Mouse (Mus musculus): Measurements from ENCODE around the gene Ltf. TPM values are rescaled to one million over a fixed set of nuclear protein-coding genes. Genes with fewer than 3 reads are reported as not detected.

Gene Ltf
- polyA plus RNA-seq, 1 experiment from 2014 or later: 0.27 TPM

DNA sequence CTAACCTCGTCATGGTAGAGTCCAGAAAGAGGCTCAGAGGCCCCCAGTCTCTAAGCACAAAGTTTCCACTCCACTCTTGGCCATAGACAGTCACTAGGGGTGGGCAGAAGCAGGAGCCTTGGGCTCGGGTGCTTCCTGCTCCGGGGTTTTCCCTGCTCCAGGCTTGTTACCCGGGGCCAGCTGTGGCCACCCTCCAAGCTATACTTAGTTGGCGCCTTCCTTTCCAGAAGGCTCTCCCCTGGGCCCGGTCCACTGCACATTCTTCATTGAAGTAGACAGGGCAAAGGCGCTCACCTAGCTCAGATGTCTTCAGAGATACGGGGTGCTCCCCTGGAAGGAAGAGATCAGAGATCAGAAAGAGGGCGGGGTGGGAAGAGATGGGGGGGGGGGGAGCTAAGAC, 7.5 kb upstream of the Ltf start:
- WGBS: 85% methylated on average over 9 of the region's 9 CpGs
- H3K9me3 ChIP-seq (ENCODE audit: control insufficient read depth, low read length): no peaks in the 10 kb centered on the region
- H3K36me3 ChIP-seq (ENCODE audit: control insufficient read depth, insufficient read depth, low read length): no peaks in the 10 kb centered on the region
- no peak overlapping the region for H3K27ac ChIP-seq (ENCODE audit: low read depth, low read length)
- no peak for ATAC-seq (ENCODE audit: low FRiP score)
- no peak overlapping the region for H3K4me2 ChIP-seq
- H3K4me3 ChIP-seq (ENCODE audit: low read depth, low read length): no peak overlapping the region
- H3K4me1 ChIP-seq (ENCODE audit: control insufficient read depth, insufficient read depth, low read length): no peaks in the 10 kb centered on the region
- no peak for DNase-seq (ENCODE audit: low spot score, missing footprints)
- H3K9ac ChIP-seq (ENCODE audit: low read length): no peak overlapping the region
- H3K27me3 ChIP-seq (ENCODE audit: control insufficient read depth, insufficient read depth, low read length): no peaks in the 10 kb centered on the region

DNA sequence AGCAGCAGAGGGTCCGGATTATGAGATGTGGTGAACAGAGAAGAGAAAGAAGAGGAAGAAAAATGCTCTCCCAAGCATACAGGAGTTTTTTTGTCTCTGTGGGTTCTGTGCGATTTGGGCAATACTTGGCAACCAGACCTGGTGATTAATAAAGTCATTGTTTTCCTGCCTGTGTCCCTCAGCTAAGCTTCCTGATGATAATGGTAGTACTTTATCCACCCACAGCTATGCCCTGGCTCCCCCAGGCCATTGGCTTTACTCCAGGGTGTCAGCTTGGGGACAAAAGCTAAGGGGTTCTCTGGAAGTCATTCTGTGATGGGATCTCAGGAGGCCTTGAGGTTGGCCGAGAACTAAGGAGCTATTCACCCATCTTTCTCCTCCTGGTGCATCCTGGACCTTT, 7.0 kb upstream of the Ltf start:
- no peak for DNase-seq (ENCODE audit: low spot score, missing footprints)
- no peak overlapping the region for H3K9ac ChIP-seq (ENCODE audit: low read length)
- WGBS: 71% methylated on average over 3 of the region's 3 CpGs
- ATAC-seq (ENCODE audit: low FRiP score): no peak
- H3K27ac ChIP-seq (ENCODE audit: low read depth, low read length): no peak overlapping the region
- H3K27me3 ChIP-seq (ENCODE audit: control insufficient read depth, insufficient read depth, low read length): no peaks in the 10 kb centered on the region
- H3K4me3 ChIP-seq (ENCODE audit: low read depth, low read length): no peak overlapping the region
- no peak overlapping the region for H3K4me2 ChIP-seq
- no peaks in the 10 kb centered on the region for H3K36me3 ChIP-seq (ENCODE audit: control insufficient read depth, insufficient read depth, low read length)
- no peaks in the 10 kb centered on the region for H3K4me1 ChIP-seq (ENCODE audit: control insufficient read depth, insufficient read depth, low read length)
- no peaks in the 10 kb centered on the region for H3K9me3 ChIP-seq (ENCODE audit: control insufficient read depth, low read length)

DNA sequence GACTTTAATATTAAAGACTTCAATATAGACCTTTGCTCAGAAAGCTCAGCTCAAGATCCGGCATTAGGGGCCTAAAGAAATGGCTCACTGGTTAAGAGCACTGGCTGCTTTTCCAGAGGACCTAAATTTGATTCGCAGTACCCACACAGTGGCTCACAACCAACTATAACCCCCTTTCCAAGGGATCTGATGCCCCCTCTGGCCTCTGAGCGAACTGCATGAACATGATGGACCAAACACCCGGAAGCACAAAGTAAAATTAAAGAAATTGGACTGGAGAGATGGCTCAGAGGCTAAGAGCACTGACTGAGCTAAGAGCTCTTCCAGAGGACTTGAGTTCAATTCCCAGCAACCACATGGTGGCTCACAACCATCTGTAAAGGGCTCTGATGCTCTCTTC, 3.4 kb upstream of the Ltf start:
- no peak overlapping the region for H3K4me3 ChIP-seq (ENCODE audit: low read depth, low read length)
- H3K27me3 ChIP-seq (ENCODE audit: control insufficient read depth, insufficient read depth, low read length): no peaks in the 10 kb centered on the region
- H3K27ac ChIP-seq (ENCODE audit: low read depth, low read length): no peak overlapping the region
- ATAC-seq (ENCODE audit: low FRiP score): no peak
- DNase-seq (ENCODE audit: low spot score, missing footprints): no peak
- H3K4me2 ChIP-seq: no peak overlapping the region
- 78% methylated on average over 4 of the region's 4 CpGs for WGBS
- H3K9me3 ChIP-seq (ENCODE audit: control insufficient read depth, low read length): no peaks in the 10 kb centered on the region
- H3K9ac ChIP-seq (ENCODE audit: low read length): no peak overlapping the region
- no peaks in the 10 kb centered on the region for H3K4me1 ChIP-seq (ENCODE audit: control insufficient read depth, insufficient read depth, low read length)
- no peaks in the 10 kb centered on the region for H3K36me3 ChIP-seq (ENCODE audit: control insufficient read depth, insufficient read depth, low read length)

DNA sequence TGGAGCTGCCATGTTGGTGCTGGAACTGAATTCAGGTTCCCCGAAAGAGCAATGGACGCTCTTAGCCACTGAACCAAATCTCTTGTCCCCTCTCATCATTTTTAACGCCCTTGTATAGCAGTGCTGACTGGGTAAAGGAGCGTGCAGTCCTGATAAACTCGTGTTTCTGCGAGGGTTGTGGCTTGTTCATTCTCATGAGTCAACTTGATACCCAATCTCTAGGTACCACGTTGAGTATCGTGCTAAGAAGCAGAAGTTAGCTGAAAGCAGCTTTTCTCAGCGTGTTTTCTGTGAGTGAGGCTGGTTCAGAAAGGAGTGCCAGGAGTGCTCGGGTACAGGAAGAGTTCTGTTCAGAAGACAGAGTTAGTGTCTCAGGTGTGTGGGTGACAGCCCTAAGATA, 7.7 kb downstream of the Ltf start:
- H3K4me3 ChIP-seq (ENCODE audit: low read depth, low read length): no peak overlapping the region
- no peaks in the 10 kb centered on the region for H3K27me3 ChIP-seq (ENCODE audit: control insufficient read depth, insufficient read depth, low read length)
- H3K4me1 ChIP-seq (ENCODE audit: control insufficient read depth, insufficient read depth, low read length): no peaks in the 10 kb centered on the region
- DNase-seq (ENCODE audit: low spot score, missing footprints): no peak
- no peak for ATAC-seq (ENCODE audit: low FRiP score)
- H3K9ac ChIP-seq (ENCODE audit: low read length): no peak overlapping the region
- H3K36me3 ChIP-seq (ENCODE audit: control insufficient read depth, insufficient read depth, low read length): no peaks in the 10 kb centered on the region
- WGBS: 95% methylated on average over 10 of the region's 10 CpGs
- H3K4me2 ChIP-seq: no peak overlapping the region
- no peaks in the 10 kb centered on the region for H3K9me3 ChIP-seq (ENCODE audit: control insufficient read depth, low read length)
- no peak overlapping the region for H3K27ac ChIP-seq (ENCODE audit: low read depth, low read length)

DNA sequence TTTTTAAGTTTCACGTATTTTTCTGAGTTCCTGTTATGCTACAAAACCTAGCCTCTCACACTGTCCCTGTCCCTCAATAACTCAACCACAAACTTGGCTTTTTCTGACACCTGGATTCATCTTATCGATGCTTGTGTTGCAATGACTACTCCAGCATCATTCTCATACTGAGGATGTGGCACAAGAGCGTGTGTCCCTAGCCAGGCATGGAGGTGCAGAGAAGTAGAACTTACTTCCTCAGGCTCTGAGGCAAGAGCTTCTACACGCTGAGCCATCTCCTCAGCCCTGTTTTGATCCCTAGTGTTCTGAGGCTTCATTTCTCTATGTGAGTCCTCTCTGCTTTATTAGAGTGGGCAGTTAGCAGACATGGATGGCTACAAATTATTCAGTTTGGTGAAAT, 14.6 kb downstream of the Ltf start:
- no peaks in the 10 kb centered on the region for H3K9me3 ChIP-seq (ENCODE audit: control insufficient read depth, low read length)
- no peak for DNase-seq (ENCODE audit: low spot score, missing footprints)
- no peak overlapping the region for H3K4me3 ChIP-seq (ENCODE audit: low read depth, low read length)
- no peak overlapping the region for H3K9ac ChIP-seq (ENCODE audit: low read length)
- no peaks in the 10 kb centered on the region for H3K27me3 ChIP-seq (ENCODE audit: control insufficient read depth, insufficient read depth, low read length)
- 84% methylated on average over 4 of the region's 4 CpGs for WGBS
- H3K27ac ChIP-seq (ENCODE audit: low read depth, low read length): no peak overlapping the region
- no peaks in the 10 kb centered on the region for H3K4me1 ChIP-seq (ENCODE audit: control insufficient read depth, insufficient read depth, low read length)
- no peak overlapping the region for H3K4me2 ChIP-seq
- no peaks in the 10 kb centered on the region for H3K36me3 ChIP-seq (ENCODE audit: control insufficient read depth, insufficient read depth, low read length)
- no peak for ATAC-seq (ENCODE audit: low FRiP score)

DNA sequence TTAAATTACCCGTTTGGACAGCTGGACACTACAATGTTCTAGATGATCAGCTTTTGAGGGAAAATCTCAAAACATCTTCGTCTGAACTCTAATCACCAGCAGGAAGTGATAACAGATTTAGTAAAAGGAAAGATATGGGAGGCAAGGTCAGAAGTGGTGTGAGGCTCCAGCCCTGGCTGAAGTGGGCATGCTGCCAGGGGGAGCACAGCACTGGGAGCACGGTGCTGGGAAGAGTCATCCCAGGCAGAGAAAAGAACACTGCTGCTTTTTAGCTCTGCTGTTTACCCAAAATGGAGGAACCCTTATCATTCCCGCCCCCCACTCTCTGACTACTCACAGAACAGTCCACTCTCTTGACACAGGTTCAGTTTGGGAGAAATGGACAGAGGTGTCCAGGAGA, 20.9 kb downstream of the Ltf start:
- H3K4me1 ChIP-seq (ENCODE audit: control insufficient read depth, insufficient read depth, low read length): no peaks in the 10 kb centered on the region
- WGBS: 82% methylated on average over 4 of the region's 4 CpGs

DNA sequence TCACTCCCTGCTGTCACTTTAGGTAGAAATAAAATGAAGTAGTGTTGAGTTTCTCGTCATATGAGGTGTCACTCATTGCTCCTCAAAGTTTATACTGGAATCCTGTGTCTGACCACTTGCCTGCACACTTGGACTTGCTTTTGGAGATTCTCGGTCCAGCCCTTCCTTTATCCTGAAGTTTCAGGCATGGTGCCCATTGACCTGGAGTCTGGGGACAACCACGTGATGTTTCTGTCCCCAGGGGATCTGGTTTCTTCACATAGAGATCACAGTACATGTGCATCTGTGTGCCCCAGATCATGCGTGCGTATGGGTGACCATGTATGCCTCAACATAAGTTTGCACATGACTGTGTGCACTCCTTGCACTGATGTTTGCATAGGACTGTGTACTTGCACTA, 23.2 kb downstream of the Ltf start:
- no peak overlapping the region for H3K27ac ChIP-seq (ENCODE audit: low read depth, low read length)
- no peaks in the 10 kb centered on the region for H3K9me3 ChIP-seq (ENCODE audit: control insufficient read depth, low read length)
- no peaks in the 10 kb centered on the region for H3K4me1 ChIP-seq (ENCODE audit: control insufficient read depth, insufficient read depth, low read length)
- H3K4me2 ChIP-seq: no peak overlapping the region
- H3K9ac ChIP-seq (ENCODE audit: low read length): no peak overlapping the region
- H3K4me3 ChIP-seq (ENCODE audit: low read depth, low read length): no peak overlapping the region
- 91% methylated on average over 5 of the region's 5 CpGs for WGBS
- no peak for ATAC-seq (ENCODE audit: low FRiP score)
- no peak for DNase-seq (ENCODE audit: low spot score, missing footprints)
- H3K27me3 ChIP-seq (ENCODE audit: control insufficient read depth, insufficient read depth, low read length): no peaks in the 10 kb centered on the region
- no peaks in the 10 kb centered on the region for H3K36me3 ChIP-seq (ENCODE audit: control insufficient read depth, insufficient read depth, low read length)

More for the DNA sequence above, 20.9 kb downstream of the Ltf start:
- H3K27me3 ChIP-seq (ENCODE audit: control insufficient read depth, insufficient read depth, low read length): no peaks in the 10 kb centered on the region
- H3K9me3 ChIP-seq (ENCODE audit: control insufficient read depth, low read length): no peaks in the 10 kb centered on the region
- no peak overlapping the region for H3K4me2 ChIP-seq
- H3K36me3 ChIP-seq (ENCODE audit: control insufficient read depth, insufficient read depth, low read length): no peaks in the 10 kb centered on the region
- no peak for ATAC-seq (ENCODE audit: low FRiP score)
- DNase-seq (ENCODE audit: low spot score, missing footprints): no peak
- no peak overlapping the region for H3K9ac ChIP-seq (ENCODE audit: low read length)
- no peak overlapping the region for H3K4me3 ChIP-seq (ENCODE audit: low read depth, low read length)
- H3K27ac ChIP-seq (ENCODE audit: low read depth, low read length): no peak overlapping the region

DNA sequence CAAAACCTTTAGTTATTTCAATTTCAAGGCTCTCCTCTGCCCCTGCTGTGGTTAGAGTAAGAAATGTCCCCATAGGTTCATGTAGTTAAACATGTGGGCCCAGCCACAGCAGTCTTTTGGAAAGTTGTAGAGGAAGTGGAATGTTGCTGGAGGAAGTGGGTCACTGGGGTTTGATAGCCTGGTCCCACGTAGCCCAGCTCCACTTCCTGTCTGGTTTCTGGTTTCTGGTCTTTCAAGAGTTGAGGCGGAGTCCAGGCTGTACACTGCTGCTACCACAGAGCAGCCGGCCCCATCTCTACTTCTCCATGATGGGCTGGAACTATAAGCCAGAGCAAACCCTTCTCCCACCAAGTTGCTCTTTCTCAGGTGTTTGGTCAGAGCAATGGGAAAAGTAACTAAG, 27.2 kb downstream of the Ltf start:
- Histone ChIP-seq H3K36me3 (ENCODE audit: control insufficient read depth, insufficient read depth, low read length) (no peaks in the 10 kb centered on the region), H3K4me1 (ENCODE audit: control insufficient read depth, insufficient read depth, low read length) (no peaks in the 10 kb centered on the region), H3K27me3 (ENCODE audit: control insufficient read depth, insufficient read depth, low read length) (no peaks in the 10 kb centered on the region), H3K27ac (ENCODE audit: low read depth, low read length) (no peak overlapping the region), H3K9ac (ENCODE audit: low read length) (no peak overlapping the region), H3K4me3 (ENCODE audit: low read depth, low read length) (no peak overlapping the region), H3K4me2 (no peak overlapping the region), H3K9me3 (ENCODE audit: control insufficient read depth, low read length) (no peaks in the 10 kb centered on the region)
- ATAC-seq (ENCODE audit: low FRiP score): no peak
- no peak for DNase-seq (ENCODE audit: low spot score, missing footprints)
- WGBS: 76% methylated on average over 3 of the region's 3 CpGs

DNA sequence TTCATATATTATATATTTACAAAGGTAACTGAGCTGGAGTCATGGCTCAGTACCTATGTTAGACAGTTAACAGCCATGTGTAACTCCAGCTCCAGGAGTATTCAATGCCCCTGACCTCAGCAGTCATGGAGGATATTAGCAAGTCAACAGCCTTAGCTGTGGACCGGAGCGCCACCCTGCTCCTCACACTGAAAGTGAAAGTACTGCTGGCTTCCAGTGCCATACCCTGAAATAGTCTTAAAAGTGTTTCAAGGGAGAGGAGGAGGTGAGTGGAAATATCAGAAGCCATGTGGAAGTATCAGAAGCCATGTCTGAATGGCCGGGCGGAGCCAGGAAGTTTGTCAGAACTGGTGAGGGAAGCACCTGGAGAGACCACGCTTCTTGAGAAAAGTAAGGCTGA, 28.2 kb downstream of the Ltf start:
- DNase-seq (ENCODE audit: low spot score, missing footprints) (no peak), ATAC-seq (ENCODE audit: low FRiP score) (no peak)
- no peaks in the 10 kb centered on the region for H3K36me3 ChIP-seq (ENCODE audit: control insufficient read depth, insufficient read depth, low read length)
- no peaks in the 10 kb centered on the region for H3K27me3 ChIP-seq (ENCODE audit: control insufficient read depth, insufficient read depth, low read length)
- H3K27ac ChIP-seq (ENCODE audit: low read depth, low read length): no peak overlapping the region
- WGBS: 90% methylated on average over 5 of the region's 5 CpGs
- no peak overlapping the region for H3K9ac ChIP-seq (ENCODE audit: low read length)
- H3K4me3 ChIP-seq (ENCODE audit: low read depth, low read length): no peak overlapping the region
- H3K9me3 ChIP-seq (ENCODE audit: control insufficient read depth, low read length): no peaks in the 10 kb centered on the region
- no peak overlapping the region for H3K4me2 ChIP-seq
- no peaks in the 10 kb centered on the region for H3K4me1 ChIP-seq (ENCODE audit: control insufficient read depth, insufficient read depth, low read length)

DNA sequence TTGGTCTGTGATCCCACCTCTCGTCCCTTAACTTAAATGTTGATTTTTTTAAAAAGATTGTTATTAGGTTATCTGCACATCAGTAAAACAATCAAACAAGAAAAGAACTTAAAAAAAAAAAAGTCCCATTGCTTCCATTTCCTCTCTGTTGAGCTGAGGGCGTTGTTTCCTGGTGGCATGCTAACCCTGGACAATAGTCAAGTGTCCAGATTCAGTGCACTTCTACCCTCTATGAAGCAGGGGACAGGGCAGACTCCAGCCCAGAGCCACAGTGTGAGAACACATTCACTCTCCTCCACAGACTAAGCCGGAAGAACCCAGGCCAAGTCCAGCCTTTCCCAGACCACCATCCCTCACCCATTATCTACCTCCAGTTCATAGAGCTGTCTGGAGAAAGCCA, 29.4 kb downstream of the Ltf start:
- H3K27me3 ChIP-seq (ENCODE audit: control insufficient read depth, insufficient read depth, low read length): no peaks in the 10 kb centered on the region
- WGBS: 86% methylated on average over 3 of the region's 3 CpGs
- no peak for DNase-seq (ENCODE audit: low spot score, missing footprints)
- no peak overlapping the region for H3K4me3 ChIP-seq (ENCODE audit: low read depth, low read length)
- H3K4me2 ChIP-seq: no peak overlapping the region
- H3K9me3 ChIP-seq (ENCODE audit: control insufficient read depth, low read length): no peaks in the 10 kb centered on the region
- no peaks in the 10 kb centered on the region for H3K36me3 ChIP-seq (ENCODE audit: control insufficient read depth, insufficient read depth, low read length)
- no peak for ATAC-seq (ENCODE audit: low FRiP score)
- no peak overlapping the region for H3K27ac ChIP-seq (ENCODE audit: low read depth, low read length)
- no peaks in the 10 kb centered on the region for H3K4me1 ChIP-seq (ENCODE audit: control insufficient read depth, insufficient read depth, low read length)
- no peak overlapping the region for H3K9ac ChIP-seq (ENCODE audit: low read length)

Measured in midbrain, embryonic 11.5 days (tissue).